Mouse (Mus musculus) embryonic facial prominence, embryonic 11.5 days (tissue): Measurements from ENCODE around the gene Map2. TPM values are rescaled to one million over a fixed set of nuclear protein-coding genes. Genes with fewer than 3 reads are reported as not detected.

Experiments
- ATAC-seq: fragments of 200-750 bp; cut with Nextera tagmentation; replicated peaks from 2 replicates; pipeline ENCODE4 v1.8.0; 2017; ENCODE audit warnings: low read depth; ENCODE audit not compliant: insufficient number of reproducible peaks, low FRiP score, low TSS enrichment
- DNase-seq: peaks from one replicate; pipeline ENCODE4 v3.0.0-alpha.2; 2015; ENCODE audit warnings: low spot score
- H3K27ac ChIP-seq: fragments of 300-500 bp; sonication (generic); replicated peaks from 2 replicates; pipeline ENCODE4 v1.5.1; 2014; ENCODE audit warnings: mild to moderate bottlenecking, low read depth, low read length, control low read depth
- H3K27me3 ChIP-seq: fragments of 300-500 bp; sonication (generic); 2 replicates; pipeline ENCODE4 v1.6.1; 2014; ENCODE audit warnings: mild to moderate bottlenecking, low read length, moderate library complexity, mixed read lengths; ENCODE audit not compliant: control insufficient read depth, insufficient read depth
- H3K36me3 ChIP-seq: fragments of 300-500 bp; sonication (generic); replicated peaks from 2 replicates; pipeline ENCODE4 v1.6.1; 2014; ENCODE audit warnings: low read depth, mild to moderate bottlenecking, low read length, moderate library complexity, mixed read lengths; ENCODE audit not compliant: control insufficient read depth, insufficient read depth
- H3K4me1 ChIP-seq: fragments of 300-500 bp; sonication (generic); 2 replicates; pipeline ENCODE4 v1.6.1; 2014; ENCODE audit warnings: low read length, mixed read lengths; ENCODE audit not compliant: control insufficient read depth, insufficient read depth
- H3K4me2 ChIP-seq: fragments of 300-500 bp; sonication (generic); 2 replicates; pipeline ENCODE4 v1.6.1; 2014; ENCODE audit warnings: low read depth, mild to moderate bottlenecking, control low read depth, low read length, moderate library complexity
- H3K4me3 ChIP-seq: fragments of 300-500 bp; sonication (generic); 2 replicates; pipeline ENCODE4 v1.5.1; 2014; ENCODE audit warnings: low read depth, low read length, control low read depth
- H3K9ac ChIP-seq: fragments of 300-500 bp; sonication (generic); replicated peaks from 2 replicates; pipeline ENCODE4 v1.6.1; 2014; ENCODE audit warnings: mild to moderate bottlenecking, control low read depth, low read length
- H3K9me3 ChIP-seq: fragments of 300-500 bp; sonication (generic); replicated peaks from 2 replicates; pipeline ENCODE4 v1.6.1; 2016; ENCODE audit warnings: mild to moderate bottlenecking, low read length, inconsistent platforms, mixed read lengths; ENCODE audit not compliant: control insufficient read depth
- WGBS: fragments of 180-500 bp; shearing (Covaris S2); extraction: QIAGEN DNeasy Blood & Tissue Kit; methylation state at CpG from one replicate; pipeline ENCODE4 v1.1.7; 2014; 5-methylcytosine and 5-hydroxymethylcytosine counted together
- polyA plus RNA-seq: library from polyadenylated mRNA; unstranded; fragments of >200 nt; fragmentation: Nextera tagmentation; extraction: Ambion mirVana; gene quantifications from 2 replicates; pipeline ENCODE4 v1.2.1, GENCODE M21; 2014

Gene Map2
- polyA plus RNA-seq, 1 experiment from 2014 or later: 38.0 TPM

- Histone ChIP-seq H3K9ac (no peak overlapping the region), H3K27me3 (no peaks in the 10 kb centered on the region; the same call in 1 of the 2 replicates), H3K9me3 (no peaks in the 10 kb centered on the region), H3K4me3 (no peak overlapping the region), H3K27ac (no peak overlapping the region), H3K4me2 (no peak overlapping the region), H3K36me3 (no peaks in the 10 kb centered on the region), H3K4me1 (no peaks in the 10 kb centered on the region)
- WGBS: 53% methylated on average over 6 of the region's 6 CpGs
- ATAC-seq (no peak), DNase-seq (no peak)
Measured at GRCm38 (mm10) chr1:66328996-66329395, 153.9 kb downstream of the Map2 start.

DNA sequence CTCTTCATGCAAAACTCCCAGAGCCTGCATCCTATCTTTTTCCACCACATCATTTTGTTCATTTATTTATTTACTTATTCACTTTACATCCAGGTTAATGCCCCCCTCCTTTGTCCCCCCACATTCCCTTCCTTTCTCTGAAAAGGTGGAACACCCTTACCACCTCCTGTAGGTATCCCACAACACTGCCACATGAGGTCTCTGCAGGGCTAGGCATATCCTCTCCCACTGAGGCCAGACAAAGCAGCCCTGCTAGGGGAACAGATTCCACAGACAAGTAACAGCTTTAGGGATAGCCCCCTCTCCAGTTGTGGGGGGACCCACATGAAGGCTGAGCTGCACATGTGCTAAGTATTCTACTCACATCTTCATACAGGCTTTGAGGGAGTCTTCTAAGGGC, 154.5 kb downstream of the Map2 start:
- Histone ChIP-seq H3K9me3 (no peaks in the 10 kb centered on the region), H3K4me3 (no peak overlapping the region), H3K27ac (no peak overlapping the region), H3K4me2 (no peak overlapping the region), H3K4me1 (no peaks in the 10 kb centered on the region), H3K9ac (no peak overlapping the region), H3K36me3 (no peaks in the 10 kb centered on the region), H3K27me3 (no peaks in the 10 kb centered on the region; the same call in 1 of the 2 replicates)
- DNase-seq (no peak), ATAC-seq (no peak)

GRCm38 (mm10) chr1:66335724-66336284, 160.7 kb downstream of the Map2 start:
- H3K4me2 ChIP-seq: no peak overlapping the region
- no peaks in the 10 kb centered on the region for H3K36me3 ChIP-seq
- no peaks in the 10 kb centered on the region; the same call in 1 of the 2 replicates for H3K27me3 ChIP-seq
- H3K4me3 ChIP-seq: no peak overlapping the region
- no peaks in the 10 kb centered on the region for H3K4me1 ChIP-seq
- peak; percentile 62; the same call in 1 of the 2 replicates for ATAC-seq
- H3K9me3 ChIP-seq: no peaks in the 10 kb centered on the region
- H3K27ac ChIP-seq: no peak overlapping the region
- 77% methylated on average over 2 of the region's 2 CpGs for WGBS
- no peak for DNase-seq
- no peak overlapping the region for H3K9ac ChIP-seq

- H3K36me3 ChIP-seq: no peaks in the 10 kb centered on the region
- no peak for DNase-seq
- ATAC-seq: no peak
- H3K27ac ChIP-seq: no peak overlapping the region
- no peaks in the 10 kb centered on the region for H3K9me3 ChIP-seq
- H3K9ac ChIP-seq: no peak overlapping the region
- H3K4me1 ChIP-seq: no peaks in the 10 kb centered on the region
- 90% methylated on average over 1 of the region's 1 CpGs for WGBS
- H3K4me2 ChIP-seq: no peak overlapping the region
- no peaks in the 10 kb centered on the region for H3K27me3 ChIP-seq
- no peak overlapping the region for H3K4me3 ChIP-seq
Measured at GRCm38 (mm10) chr1:66339213-66339612, 164.1 kb downstream of the Map2 start.

DNA sequence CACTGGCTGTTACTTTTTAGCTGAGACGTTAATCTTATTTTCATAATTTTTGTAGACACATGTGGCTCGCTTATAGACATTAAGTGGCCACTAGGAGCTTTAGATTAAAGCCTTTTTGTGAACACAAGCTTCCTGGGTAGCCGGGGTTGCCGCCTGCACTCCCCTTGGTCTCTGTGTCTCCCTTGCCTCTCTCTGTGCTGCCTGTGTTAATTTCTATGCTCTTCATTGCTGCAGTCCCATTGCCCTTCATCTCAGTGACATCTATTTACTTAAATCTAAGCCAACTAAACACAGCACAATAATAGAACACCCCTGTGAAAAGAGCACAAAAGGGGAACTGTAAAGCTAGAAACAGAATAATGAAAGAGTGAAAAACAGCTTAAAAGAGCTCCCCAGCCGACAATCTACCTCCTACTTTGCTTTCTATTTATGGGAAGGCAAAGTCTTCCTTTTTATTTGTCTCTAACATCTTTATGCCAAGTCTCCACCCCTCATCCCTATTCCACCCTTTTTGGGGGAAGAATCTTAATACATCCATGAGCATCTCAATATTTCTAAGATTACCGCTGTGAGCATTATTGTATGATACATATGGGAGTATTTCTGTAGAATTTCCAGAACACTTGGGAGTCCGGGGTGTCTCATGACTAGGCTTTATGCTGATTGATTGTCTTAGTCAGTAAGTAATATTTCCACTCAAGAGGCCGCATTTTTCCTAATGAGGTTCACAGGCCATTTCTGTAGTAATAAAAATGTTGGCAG, 173.5 kb downstream of the Map2 start:
- H3K27me3 ChIP-seq: no peaks in the 10 kb centered on the region
- ATAC-seq: no peak
- whole genome bisulfite sequencing: 48% methylated on average over 8 of the region's 8 CpGs

GRCm38 (mm10) chr1:66349166-66349835, 174.2 kb downstream of the Map2 start:
- Histone ChIP-seq H3K27me3 (no peaks in the 10 kb centered on the region), H3K4me1 (no peaks in the 10 kb centered on the region), H3K9ac (no peak overlapping the region), H3K9me3 (no peaks in the 10 kb centered on the region), H3K27ac (no peak overlapping the region), H3K36me3 (no peaks in the 10 kb centered on the region), H3K4me2 (no peak overlapping the region), H3K4me3 (no peak overlapping the region)
- no peak for DNase-seq
- WGBS: 53% methylated on average over 3 of the region's 3 CpGs
- ATAC-seq: no peak

More for the DNA sequence above, 173.5 kb downstream of the Map2 start:
- H3K36me3 ChIP-seq: no peaks in the 10 kb centered on the region
- H3K4me1 ChIP-seq: no peaks in the 10 kb centered on the region
- DNase-seq: no peak
- no peak overlapping the region for H3K27ac ChIP-seq
- no peak overlapping the region for H3K4me2 ChIP-seq
- no peaks in the 10 kb centered on the region for H3K9me3 ChIP-seq
- H3K4me3 ChIP-seq: no peak overlapping the region
- H3K9ac ChIP-seq: no peak overlapping the region

DNA sequence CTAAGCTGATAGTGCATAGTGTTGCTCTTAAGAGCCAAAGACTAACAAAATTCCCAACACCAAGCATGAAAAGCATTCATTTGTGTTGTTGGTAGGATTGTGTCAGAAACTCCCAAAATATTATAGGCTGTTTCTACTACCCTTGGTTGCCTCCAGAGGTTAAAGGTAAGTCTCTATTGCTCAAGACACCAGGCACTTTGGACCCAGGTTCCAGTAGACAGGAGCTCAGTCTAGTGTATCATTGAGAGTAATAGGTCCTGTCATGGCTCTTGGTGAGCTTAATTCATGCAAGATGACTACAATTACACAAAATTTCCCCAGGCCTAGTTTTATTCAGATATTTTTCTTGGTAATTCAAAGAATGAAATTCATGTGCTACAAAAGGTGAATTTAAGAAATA, 176.3 kb downstream of the Map2 start:
- ATAC-seq (no peak), DNase-seq (no peak)
- H3K9me3 ChIP-seq: no peaks in the 10 kb centered on the region
- H3K4me2 ChIP-seq: no peak overlapping the region
- H3K4me3 ChIP-seq: no peak overlapping the region
- no peaks in the 10 kb centered on the region for H3K36me3 ChIP-seq
- no peaks in the 10 kb centered on the region for H3K4me1 ChIP-seq
- no peaks in the 10 kb centered on the region for H3K27me3 ChIP-seq
- H3K9ac ChIP-seq: no peak overlapping the region
- no peak overlapping the region for H3K27ac ChIP-seq

DNA sequence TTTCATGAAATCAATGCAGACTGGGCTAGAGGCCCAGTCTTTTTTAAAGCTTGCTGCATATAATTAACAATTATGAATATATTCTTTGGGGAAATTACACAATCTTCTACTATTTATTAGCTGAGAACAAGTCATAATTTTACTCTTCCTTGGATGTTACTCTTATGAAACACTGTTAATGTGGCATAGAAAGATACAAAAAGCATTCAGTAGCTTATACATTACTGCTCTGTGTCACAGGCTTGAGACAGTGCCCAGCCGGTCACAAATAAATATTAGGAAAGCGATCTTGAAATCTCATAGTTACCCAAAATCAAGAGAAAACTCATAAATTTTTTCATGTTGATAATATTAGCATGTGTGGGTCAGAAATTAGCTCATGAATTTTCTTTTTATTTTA, 186.7 kb downstream of the Map2 start:
- Histone ChIP-seq H3K9me3 (no peaks in the 10 kb centered on the region), H3K4me1 (no peaks in the 10 kb centered on the region), H3K9ac (no peak overlapping the region), H3K4me2 (no peak overlapping the region), H3K4me3 (no peak overlapping the region), H3K36me3 (no peaks in the 10 kb centered on the region), H3K27me3 (no peaks in the 10 kb centered on the region), H3K27ac (no peak overlapping the region)
- ATAC-seq: no peak
- WGBS: 93% methylated on average over 2 of the region's 2 CpGs
- DNase-seq: no peak
